Mouse (Mus musculus) forebrain, postnatal 0 days (tissue): Measurements from ENCODE around the gene Stt3a. TPM values are rescaled to one million over a fixed set of nuclear protein-coding genes. Genes with fewer than 3 reads are reported as not detected.

Experiments used
- ATAC-seq: fragments of 200-750 bp; cut with Nextera tagmentation; 2 replicates; pipeline ENCODE4 v1.8.0; 2017; ENCODE audit warnings: mild to moderate bottlenecking, moderate library complexity
- DNase-seq: peaks from one replicate; pipeline ENCODE4 v3.0.0-alpha.2; 2015
- H3K27ac ChIP-seq: fragments of 300-500 bp; sonication (generic); 2 replicates; pipeline ENCODE4 v1.5.1; 2014; ENCODE audit warnings: low read depth, mild to moderate bottlenecking, antibody characterized with exemption, low read length, moderate library complexity, mixed read lengths
- H3K27me3 ChIP-seq: fragments of 300-500 bp; sonication (generic); 2 replicates; pipeline ENCODE4 v1.6.1; 2014; ENCODE audit warnings: mild to moderate bottlenecking, low read length, mixed read lengths; ENCODE audit not compliant: insufficient read depth
- H3K36me3 ChIP-seq: fragments of 300-500 bp; sonication (generic); 2 replicates; pipeline ENCODE4 v1.6.1; 2014; ENCODE audit warnings: mild to moderate bottlenecking, moderate library complexity; ENCODE audit not compliant: insufficient read depth
- H3K4me1 ChIP-seq: fragments of 300-500 bp; sonication (generic); 2 replicates; pipeline ENCODE4 v1.6.1; 2014; ENCODE audit warnings: antibody characterized with exemption; ENCODE audit not compliant: insufficient read depth
- H3K4me2 ChIP-seq: fragments of 300-500 bp; sonication (generic); 2 replicates; pipeline ENCODE4 v1.6.1; 2014; ENCODE audit warnings: low read depth, mild to moderate bottlenecking, moderate library complexity
- H3K4me3 ChIP-seq: fragments of 300-500 bp; sonication (generic); 2 replicates; pipeline ENCODE4 v1.5.1; 2014; ENCODE audit warnings: low read depth, low read length, mixed read lengths
- H3K9ac ChIP-seq: fragments of 300-500 bp; sonication (generic); 2 replicates; pipeline ENCODE4 v1.6.1; 2014; ENCODE audit warnings: mild to moderate bottlenecking
- H3K9me3 ChIP-seq: fragments of 300-500 bp; sonication (generic); 2 replicates; pipeline ENCODE4 v1.6.1; 2016; ENCODE audit warnings: low read length
- CTCF ChIP-seq: sonication (generic); IDR thresholded peaks from 2 replicates; pipeline ENCODE4 v1.5.1; 2016; ENCODE audit warnings: antibody characterized with exemption, control low read depth, low read depth
- whole genome bisulfite sequencing: fragments of 180-500 bp; shearing (Covaris S2); extraction: QIAGEN DNeasy Blood & Tissue Kit; methylation state at CpG from one replicate; pipeline ENCODE4 v1.1.7; 2014; 5-methylcytosine and 5-hydroxymethylcytosine counted together
- polyA plus RNA-seq: library from polyadenylated mRNA; unstranded; fragments of >200 nt; fragmentation: Nextera tagmentation; extraction: Ambion mirVana; gene quantifications from 2 replicates; pipeline ENCODE4 v1.2.1, GENCODE M21; 2015
- total RNA-seq: library from RNA; depleted of rRNA; stranded (reverse); fragments of >200 nt; gene quantifications from 2 replicates; pipeline ENCODE4 v1.2.3, GENCODE M21; 2014

Gene Stt3a
- total and polyA plus RNA-seq, 2 experiments from 2014 or later: 53.9 to 67.5 TPM

DNA sequence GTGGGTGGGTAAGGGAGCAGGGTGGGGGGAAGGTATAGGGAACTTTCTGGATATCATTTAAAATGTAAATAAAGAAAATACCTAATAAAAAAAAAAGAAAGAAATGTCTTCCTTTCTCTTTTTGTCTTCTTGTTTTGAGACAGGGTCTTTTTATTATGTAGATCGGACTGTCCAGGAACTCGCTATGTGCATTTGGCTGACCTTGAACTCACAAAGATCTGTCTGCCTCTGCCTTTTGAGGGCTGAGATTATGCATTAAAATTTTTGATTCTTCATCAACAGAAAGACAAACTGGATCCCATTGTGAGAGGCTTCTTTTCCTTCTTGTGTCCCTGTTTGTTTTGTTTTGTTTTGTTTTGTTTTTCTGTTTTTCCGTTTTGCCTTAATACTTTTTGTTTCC, 35.5 kb upstream of the Stt3a start:
- no peak for ATAC-seq
- Histone ChIP-seq H3K36me3 (no peaks in the 10 kb centered on the region), H3K27me3 (no peaks in the 10 kb centered on the region), H3K9ac (no peak overlapping the region), H3K9me3 (no peaks in the 10 kb centered on the region), H3K27ac (no peak overlapping the region), H3K4me2 (no peak overlapping the region), H3K4me1 (no peaks in the 10 kb centered on the region), H3K4me3 (no peak overlapping the region)
- no peak for TF ChIP-seq CTCF
- no peak for DNase-seq
- WGBS: 72% methylated on average over 3 of the region's 3 CpGs

GRCm38 (mm10) chr9:36801961-36802360, 34.5 kb upstream of the Stt3a start:
- 86% methylated on average over 2 of the region's 2 CpGs for WGBS
- TF ChIP-seq CTCF: no peak

GRCm38 (mm10) chr9:36796781-36797555, 29.5 kb upstream of the Stt3a start, which contains the start of gene Ei24:
Ei24 (minus strand) TSS chr9:36797393.
- peak within 1 kb of the TSS; percentile 92 for H3K4me3 ChIP-seq
- 1% methylated on average over 63 of the region's 66 CpGs for WGBS

More at GRCm38 (mm10) chr9:36801961-36802360, 34.5 kb upstream of the Stt3a start:
- Histone ChIP-seq H3K9ac (no peak overlapping the region), H3K4me3 (no peak overlapping the region), H3K27ac (no peak overlapping the region), H3K9me3 (no peaks in the 10 kb centered on the region), H3K27me3 (no peaks in the 10 kb centered on the region), H3K4me2 (no peak overlapping the region), H3K4me1 (0 out of 2 replicates have a peak, but pooled peaks cover 3% of the 10 kb centered on the region), H3K36me3 (no peaks in the 10 kb centered on the region)
- DNase-seq (no peak), ATAC-seq (no peak)

GRCm38 (mm10) chr9:36796224-36796623, 28.7 kb upstream of the Stt3a start:
- H3K4me3 ChIP-seq: peak overlapping the region; percentile 92
- peaks cover 10% of the 10 kb centered on the region; the same call in 1 of the 2 replicates for H3K4me1 ChIP-seq
- ATAC-seq (no peak), DNase-seq (no peak)
- no peak for TF ChIP-seq CTCF
- H3K36me3 ChIP-seq: 0 out of 2 replicates have a peak, but pooled peaks cover 8% of the 10 kb centered on the region
- no peak overlapping the region for H3K27ac ChIP-seq
- H3K27me3 ChIP-seq: no peaks in the 10 kb centered on the region
- H3K4me2 ChIP-seq: peak overlapping the region; percentile 87
- peak overlapping the region; percentile 95 for H3K9ac ChIP-seq
- WGBS: 10% methylated on average over 5 of the region's 5 CpGs
- H3K9me3 ChIP-seq: no peaks in the 10 kb centered on the region

More at GRCm38 (mm10) chr9:36796781-36797555, 29.5 kb upstream of the Stt3a start, which contains the start of gene Ei24:
- Histone ChIP-seq H3K36me3 (0 out of 2 replicates have a peak, but pooled peaks cover 2% of the 10 kb centered on the region), H3K27ac (peak within 1 kb of the TSS; percentile 79), H3K9ac (peak within 1 kb of the TSS; percentile 95), H3K4me1 (peaks cover 10% of the 10 kb centered on the region; the same call in 1 of the 2 replicates), H3K9me3 (no peaks in the 10 kb centered on the region), H3K4me2 (peak within 1 kb of the TSS; percentile 87), H3K27me3 (no peaks in the 10 kb centered on the region)
- TF ChIP-seq CTCF: no peak
- peak; percentile 82 for DNase-seq
- peak; percentile 97 for ATAC-seq

GRCm38 (mm10) chr9:36795556-36795955, 28.1 kb upstream of the Stt3a start:
- no peak for ATAC-seq

GRCm38 (mm10) chr9:36794487-36794886, 27.0 kb upstream of the Stt3a start:
- Histone ChIP-seq H3K27ac (no peak overlapping the region), H3K4me3 (no peak overlapping the region), H3K27me3 (no peaks in the 10 kb centered on the region), H3K9ac (no peak overlapping the region), H3K9me3 (no peaks in the 10 kb centered on the region), H3K4me2 (no peak overlapping the region), H3K4me1 (peaks cover 10% of the 10 kb centered on the region; the same call in 1 of the 2 replicates), H3K36me3 (peaks cover 23% of the 10 kb centered on the region)
- ATAC-seq (no peak), DNase-seq (no peak)
- WGBS: 83% methylated on average over 2 of the region's 2 CpGs
- TF ChIP-seq CTCF: no peak

More at GRCm38 (mm10) chr9:36795556-36795955, 28.1 kb upstream of the Stt3a start:
- H3K27ac ChIP-seq: no peak overlapping the region
- H3K4me3 ChIP-seq: no peak overlapping the region
- no peaks in the 10 kb centered on the region for H3K27me3 ChIP-seq
- peaks cover 10% of the 10 kb centered on the region; the same call in 1 of the 2 replicates for H3K4me1 ChIP-seq
- peaks cover 13% of the 10 kb centered on the region; the same call in 1 of the 2 replicates for H3K36me3 ChIP-seq
- DNase-seq: no peak
- no peaks in the 10 kb centered on the region for H3K9me3 ChIP-seq
- no peak overlapping the region for H3K9ac ChIP-seq
- H3K4me2 ChIP-seq: peak overlapping the region; percentile 87
- WGBS: 94% methylated on average over 1 of the region's 1 CpGs
- no peak for TF ChIP-seq CTCF

- Histone ChIP-seq H3K9me3 (no peaks in the 10 kb centered on the region), H3K27ac (no peak overlapping the region), H3K4me1 (peaks cover 7% of the 10 kb centered on the region; the same call in 1 of the 2 replicates), H3K4me2 (no peak overlapping the region), H3K36me3 (peaks cover 39% of the 10 kb centered on the region), H3K27me3 (no peaks in the 10 kb centered on the region), H3K9ac (no peak overlapping the region), H3K4me3 (no peak overlapping the region)
- 87% methylated on average over 3 of the region's 3 CpGs for WGBS
- TF ChIP-seq CTCF: no peak
- DNase-seq (no peak), ATAC-seq (no peak)
Observed at GRCm38 (mm10) chr9:36792191-36792590, 24.7 kb upstream of the Stt3a start.
